Mouse (Mus musculus): ENCODE results near the gene Egfl8. TPM values are rescaled to one million over a fixed set of nuclear protein-coding genes. Genes with fewer than 3 reads are reported as not detected.

Egfl8 gene
- polyA plus RNA-seq (2015; fragmentation: Nextera tagmentation; extraction: Ambion mirVana) = 11.2 and 13.2 TPM in 2 replicates

- no peak within 1 kb of the TSS for H3K9ac ChIP-seq
- no peak for ATAC-seq (ENCODE audit: insufficient number of reproducible peaks, low FRiP score, low TSS enrichment, low read depth)
- no peak within 1 kb of the TSS for H3K4me3 ChIP-seq (replicated peaks)
- H3K4me1 ChIP-seq = no peaks in the 10 kb centered on the region
- H3K27me3 ChIP-seq = no peaks in the 10 kb centered on the region
- WGBS = 57% methylated on average over 6 of the region's 6 CpGs
- H3K9me3 ChIP-seq (replicated peaks) = no peaks in the 10 kb centered on the region
- 0 out of 2 replicates have a peak within 1 kb of the TSS, but pooled peaks have one; percentile 19 for H3K27ac ChIP-seq (replicated peaks)
- no peak within 1 kb of the TSS for H3K4me2 ChIP-seq (replicated peaks)
- H3K36me3 ChIP-seq = peaks cover 78% of the 10 kb centered on the region
Measured at GRCm38 (mm10) chr17:34615871-34616270, at the start of gene Egfl8. Gene Egfl8 (minus strand): TSS chr17:34615971.

- WGBS = 63% methylated on average over 7 of the region's 7 CpGs
- H3K4me3 ChIP-seq (replicated peaks) = no peak overlapping the region
- peaks cover 36% of the 10 kb centered on the region for H3K27me3 ChIP-seq
- no peaks in the 10 kb centered on the region for H3K9me3 ChIP-seq (replicated peaks)
- no peak overlapping the region for H3K4me2 ChIP-seq (replicated peaks)
- H3K36me3 ChIP-seq = no peaks in the 10 kb centered on the region
- ATAC-seq (ENCODE audit: insufficient number of reproducible peaks, low FRiP score, low TSS enrichment, low read depth) = no peak
- no peak overlapping the region for H3K27ac ChIP-seq (replicated peaks)
- no peak overlapping the region for H3K9ac ChIP-seq
- H3K4me1 ChIP-seq = peaks cover 16% of the 10 kb centered on the region
Measured at GRCm38 (mm10) chr17:34664472-34664871, 48.7 kb upstream of the Egfl8 start.

GRCm38 (mm10) chr17:34663558-34663957, 47.8 kb upstream of the Egfl8 start:
- Histone ChIP-seq H3K9me3 (replicated peaks) (no peaks in the 10 kb centered on the region), H3K9ac (no peak overlapping the region), H3K36me3 (no peaks in the 10 kb centered on the region), H3K4me2 (replicated peaks) (no peak overlapping the region), H3K27ac (replicated peaks) (no peak overlapping the region), H3K27me3 (peaks cover 40% of the 10 kb centered on the region), H3K4me1 (peaks cover 16% of the 10 kb centered on the region), H3K4me3 (replicated peaks) (no peak overlapping the region)
- ATAC-seq (ENCODE audit: insufficient number of reproducible peaks, low FRiP score, low TSS enrichment, low read depth) = no peak
- 42% methylated on average over 1 of the region's 1 CpGs for WGBS

- Histone ChIP-seq H3K36me3 (no peaks in the 10 kb centered on the region), H3K4me1 (peaks cover 16% of the 10 kb centered on the region), H3K9ac (no peak overlapping the region), H3K27ac (replicated peaks) (no peak overlapping the region), H3K4me3 (replicated peaks) (no peak overlapping the region), H3K4me2 (replicated peaks) (no peak overlapping the region), H3K9me3 (replicated peaks) (no peaks in the 10 kb centered on the region), H3K27me3 (peaks cover 41% of the 10 kb centered on the region)
- WGBS = 80% methylated on average over 8 of the region's 8 CpGs
- no peak for ATAC-seq (ENCODE audit: insufficient number of reproducible peaks, low FRiP score, low TSS enrichment, low read depth)
Measured at GRCm38 (mm10) chr17:34662978-34663377, 47.2 kb upstream of the Egfl8 start.

GRCm38 (mm10) chr17:34662468-34662867, 46.7 kb upstream of the Egfl8 start:
- peaks cover 41% of the 10 kb centered on the region for H3K27me3 ChIP-seq
- no peak overlapping the region for H3K4me3 ChIP-seq (replicated peaks)
- no peak for ATAC-seq (ENCODE audit: insufficient number of reproducible peaks, low FRiP score, low TSS enrichment, low read depth)
- peaks cover 16% of the 10 kb centered on the region for H3K4me1 ChIP-seq
- 77% methylated on average over 1 of the region's 1 CpGs for WGBS
- no peaks in the 10 kb centered on the region for H3K9me3 ChIP-seq (replicated peaks)
- no peak overlapping the region for H3K9ac ChIP-seq
- no peak overlapping the region for H3K4me2 ChIP-seq (replicated peaks)
- H3K27ac ChIP-seq (replicated peaks) = no peak overlapping the region
- H3K36me3 ChIP-seq = no peaks in the 10 kb centered on the region

- H3K27ac ChIP-seq (replicated peaks) = no peak overlapping the region
- H3K4me1 ChIP-seq = peaks cover 25% of the 10 kb centered on the region
- no peak for ATAC-seq (ENCODE audit: insufficient number of reproducible peaks, low FRiP score, low TSS enrichment, low read depth)
- no peak overlapping the region for H3K9ac ChIP-seq
- no peaks in the 10 kb centered on the region for H3K36me3 ChIP-seq
- 5% methylated on average over 19 of the region's 19 CpGs for WGBS
- peak overlapping the region; percentile 38 for H3K4me2 ChIP-seq (replicated peaks)
- H3K4me3 ChIP-seq (replicated peaks) = peak overlapping the region; percentile 16; the same call in 1 of the 2 replicates
- peaks cover 41% of the 10 kb centered on the region for H3K27me3 ChIP-seq
- no peaks in the 10 kb centered on the region for H3K9me3 ChIP-seq (replicated peaks)
Measured at GRCm38 (mm10) chr17:34661121-34661591, 45.4 kb upstream of the Egfl8 start.

GRCm38 (mm10) chr17:34660259-34660820, 44.6 kb upstream of the Egfl8 start:
- Histone ChIP-seq H3K9me3 (replicated peaks) (no peaks in the 10 kb centered on the region), H3K9ac (no peak overlapping the region), H3K27ac (replicated peaks) (no peak overlapping the region), H3K36me3 (no peaks in the 10 kb centered on the region), H3K4me2 (replicated peaks) (peak overlapping the region; percentile 38), H3K27me3 (peaks cover 36% of the 10 kb centered on the region), H3K4me3 (replicated peaks) (no peak overlapping the region), H3K4me1 (peaks cover 33% of the 10 kb centered on the region)
- 27% methylated on average over 11 of the region's 11 CpGs for WGBS
- ATAC-seq (ENCODE audit: insufficient number of reproducible peaks, low FRiP score, low TSS enrichment, low read depth) = no peak

- H3K4me2 ChIP-seq (replicated peaks) = no peak overlapping the region
- H3K9me3 ChIP-seq (replicated peaks) = no peaks in the 10 kb centered on the region
- peaks cover 3% of the 10 kb centered on the region; the same call in 1 of the 2 replicates for H3K36me3 ChIP-seq
- 54% methylated on average over 3 of the region's 3 CpGs for WGBS
- no peak overlapping the region for H3K27ac ChIP-seq (replicated peaks)
- peaks cover 38% of the 10 kb centered on the region for H3K4me1 ChIP-seq
- peaks cover 33% of the 10 kb centered on the region for H3K27me3 ChIP-seq
- H3K4me3 ChIP-seq (replicated peaks) = no peak overlapping the region
- H3K9ac ChIP-seq = no peak overlapping the region
- ATAC-seq (ENCODE audit: insufficient number of reproducible peaks, low FRiP score, low TSS enrichment, low read depth) = no peak
Measured at GRCm38 (mm10) chr17:34659897-34660214, 44.1 kb upstream of the Egfl8 start.

GRCm38 (mm10) chr17:34659181-34659896, 43.6 kb upstream of the Egfl8 start:
- Histone ChIP-seq H3K27ac (replicated peaks) (no peak overlapping the region), H3K27me3 (peaks cover 33% of the 10 kb centered on the region), H3K4me2 (replicated peaks) (no peak overlapping the region), H3K4me1 (peaks cover 38% of the 10 kb centered on the region), H3K4me3 (replicated peaks) (no peak overlapping the region), H3K36me3 (peaks cover 9% of the 10 kb centered on the region; the same call in 1 of the 2 replicates), H3K9ac (no peak overlapping the region), H3K9me3 (replicated peaks) (no peaks in the 10 kb centered on the region)
- ATAC-seq (ENCODE audit: insufficient number of reproducible peaks, low FRiP score, low TSS enrichment, low read depth) = no peak
- 60% methylated on average over 12 of the region's 12 CpGs for WGBS

- H3K36me3 ChIP-seq = peaks cover 13% of the 10 kb centered on the region
- ATAC-seq (ENCODE audit: insufficient number of reproducible peaks, low FRiP score, low TSS enrichment, low read depth) = no peak
- no peak overlapping the region for H3K9ac ChIP-seq
- no peak overlapping the region for H3K4me2 ChIP-seq (replicated peaks)
- H3K9me3 ChIP-seq (replicated peaks) = no peaks in the 10 kb centered on the region
- peaks cover 38% of the 10 kb centered on the region for H3K4me1 ChIP-seq
- H3K27me3 ChIP-seq = peaks cover 28% of the 10 kb centered on the region
- H3K4me3 ChIP-seq (replicated peaks) = no peak overlapping the region
- 85% methylated on average over 3 of the region's 3 CpGs for WGBS
- no peak overlapping the region for H3K27ac ChIP-seq (replicated peaks)
Measured at GRCm38 (mm10) chr17:34658591-34658990, 42.8 kb upstream of the Egfl8 start.

GRCm38 (mm10) chr17:34658145-34658544, 42.4 kb upstream of the Egfl8 start:
- ATAC-seq (ENCODE audit: insufficient number of reproducible peaks, low FRiP score, low TSS enrichment, low read depth) = no peak
- no peak overlapping the region for H3K27ac ChIP-seq (replicated peaks)
- no peak overlapping the region for H3K4me3 ChIP-seq (replicated peaks)
- no peaks in the 10 kb centered on the region for H3K9me3 ChIP-seq (replicated peaks)
- H3K27me3 ChIP-seq = peaks cover 25% of the 10 kb centered on the region
- 71% methylated on average over 2 of the region's 2 CpGs for WGBS
- peaks cover 16% of the 10 kb centered on the region for H3K36me3 ChIP-seq
- no peak overlapping the region for H3K9ac ChIP-seq
- H3K4me1 ChIP-seq = peaks cover 38% of the 10 kb centered on the region
- H3K4me2 ChIP-seq (replicated peaks) = no peak overlapping the region

Measured in embryonic facial prominence, embryonic 15.5 days (tissue).